8 mouse cellular contexts compared by ENCODE assay signal in genomic region chr5:105867841-105868447, GRCm38 (mm10). TPM values are rescaled to one million over a fixed set of nuclear protein-coding genes. Genes with fewer than 3 reads are reported as not detected.
DNase-seq lines count a peak whose midpoint lies in the region; ATAC-seq lines count a peak whose summit lies in the region.

No protein-coding gene starts in this region.

- no peak overlapping the region for H3K9ac ChIP-seq in lung, embryonic 15.5 days
- H3K9ac ChIP-seq in liver, embryonic 12.5 days = no peak overlapping the region

- H3K27ac ChIP-seq in lung, embryonic 15.5 days = peak overlapping the region; percentile 13; the same call in 1 of the 2 replicates
- H3K27ac ChIP-seq in liver, embryonic 12.5 days = no peak overlapping the region

- H3K36me3 ChIP-seq in lung, embryonic 15.5 days = no peaks in the 10 kb centered on the region
- no peaks in the 10 kb centered on the region for H3K36me3 ChIP-seq in liver, embryonic 12.5 days

- intact Hi-C loops in heart, postnatal 36 days (cut with DNase I) = loop anchor here (1.0 to 5.0 kb wide), 3 partner anchors 71 to 463 kb away; no protein-coding TSS in a partner anchor

- no peaks in the 10 kb centered on the region for H3K9me3 ChIP-seq in lung, embryonic 15.5 days
- H3K9me3 ChIP-seq in liver, embryonic 12.5 days (replicated peaks) = no peaks in the 10 kb centered on the region

- no peak overlapping the region for H3K4me3 ChIP-seq in lung, embryonic 15.5 days
- H3K4me3 ChIP-seq in liver, embryonic 12.5 days = no peak overlapping the region

- H3K4me1 ChIP-seq in lung, embryonic 15.5 days = peaks cover 10% of the 10 kb centered on the region
- H3K4me1 ChIP-seq in liver, embryonic 12.5 days = peaks cover 15% of the 10 kb centered on the region

- DNase-seq in CD4-positive, CD25-positive, alpha-beta regulatory T cell, adult 2 months (ENCODE audit: low read depth, low spot score) = peak; percentile 17
- DNase-seq in brain, adult 2 months (ENCODE audit: low read depth, low spot score) = peak; percentile 24
- peak; percentile 31 to 33 for DNase-seq in heart, postnatal 36 days
- no peak for DNase-seq in layer of hippocampus, adult 9-10 months (ENCODE audit: low spot score)
- DNase-seq in thymus, postnatal 4 days = no peak

- ATAC-seq in CD4-positive, CD25-positive, alpha-beta regulatory T cell, adult 4 months = no peak
- peak; percentile 81; the same call in 1 of the 2 replicates for ATAC-seq in lung, embryonic 15.5 days (ENCODE audit: borderline replicate concordance, extremely low read depth, low FRiP score, low TSS enrichment)
- no peak for ATAC-seq in liver, embryonic 12.5 days

- WGBS in lung, embryonic 15.5 days = 35% methylated on average over 16 of the region's 16 CpGs
- WGBS in liver, embryonic 12.5 days (ENCODE audit: insufficient replicate concordance) = 80% methylated on average over 16 of the region's 16 CpGs

- H3K27me3 ChIP-seq in lung, embryonic 15.5 days = peaks cover 4% of the 10 kb centered on the region; the same call in 1 of the 2 replicates
- H3K27me3 ChIP-seq in liver, embryonic 12.5 days (replicated peaks) = no peaks in the 10 kb centered on the region; the same call in 1 of the 2 replicates

- peak overlapping the region; percentile 19; the same call in 1 of the 2 replicates for H3K4me2 ChIP-seq in lung, embryonic 15.5 days
- no peak overlapping the region for H3K4me2 ChIP-seq in liver, embryonic 12.5 days

RNA-seq across cellular contexts. Expression of gene Zfp326, which starts 8.4 kb away (rescaled TPM):
- 10 to 100 TPM; 12.9 to 19.7 TPM for polyA plus RNA-seq in CD4-positive, CD25-positive, alpha-beta regulatory T cell, adult 4 months (2017; shearing (Covaris generic))
- total RNA-seq in heart, postnatal 36 days (2021) = 10 to 100 TPM; 12.3 to 12.7 TPM
- polyA plus RNA-seq in lung, embryonic 15.5 days (2015; fragmentation: Nextera tagmentation; extraction: Ambion mirVana) = 38.0 and 41.4 TPM in 2 replicates
- polyA plus RNA-seq in liver, embryonic 12.5 days (2016; fragmentation: Nextera tagmentation; extraction: Ambion mirVana) = 12.9 and 14.9 TPM in 2 replicates

Comparison
In these comparisons a context has a peak if more than half of its experiments do, and no peak if none do; other contexts are left out.
1. DNase-seq: peak in CD4-positive, CD25-positive, alpha-beta regulatory T cell, adult 2 months (single experiment), brain, adult 2 months (single experiment) and heart, postnatal 36 days (2 of 2); none in layer of hippocampus, adult 9-10 months (single experiment) and thymus, postnatal 4 days (single experiment).